Mouse (Mus musculus) regulatory T cell (primary cell): ENCODE data around the gene Smarcd2.

Experiments used
- in situ Hi-C: fragments of 300-600 bp; cut with MboI, MseI; formaldehyde crosslinking; loops from one replicate; pipeline ENCODE4 v1.15.1; 2025; ENCODE audit warnings: high pct_unique_total_duplicates

Smarcd2 gene

GRCm38 (mm10) chr11:106272644-106273310 lies at the start of gene Smarcd2:
Gene Smarcd2, minus strand, starts transcription at chr11:106272972.
- in situ Hi-C loops = loop anchor here (10.0 kb wide), 1 partner anchor 642 kb away; no protein-coding TSS in a partner anchor

DNA sequence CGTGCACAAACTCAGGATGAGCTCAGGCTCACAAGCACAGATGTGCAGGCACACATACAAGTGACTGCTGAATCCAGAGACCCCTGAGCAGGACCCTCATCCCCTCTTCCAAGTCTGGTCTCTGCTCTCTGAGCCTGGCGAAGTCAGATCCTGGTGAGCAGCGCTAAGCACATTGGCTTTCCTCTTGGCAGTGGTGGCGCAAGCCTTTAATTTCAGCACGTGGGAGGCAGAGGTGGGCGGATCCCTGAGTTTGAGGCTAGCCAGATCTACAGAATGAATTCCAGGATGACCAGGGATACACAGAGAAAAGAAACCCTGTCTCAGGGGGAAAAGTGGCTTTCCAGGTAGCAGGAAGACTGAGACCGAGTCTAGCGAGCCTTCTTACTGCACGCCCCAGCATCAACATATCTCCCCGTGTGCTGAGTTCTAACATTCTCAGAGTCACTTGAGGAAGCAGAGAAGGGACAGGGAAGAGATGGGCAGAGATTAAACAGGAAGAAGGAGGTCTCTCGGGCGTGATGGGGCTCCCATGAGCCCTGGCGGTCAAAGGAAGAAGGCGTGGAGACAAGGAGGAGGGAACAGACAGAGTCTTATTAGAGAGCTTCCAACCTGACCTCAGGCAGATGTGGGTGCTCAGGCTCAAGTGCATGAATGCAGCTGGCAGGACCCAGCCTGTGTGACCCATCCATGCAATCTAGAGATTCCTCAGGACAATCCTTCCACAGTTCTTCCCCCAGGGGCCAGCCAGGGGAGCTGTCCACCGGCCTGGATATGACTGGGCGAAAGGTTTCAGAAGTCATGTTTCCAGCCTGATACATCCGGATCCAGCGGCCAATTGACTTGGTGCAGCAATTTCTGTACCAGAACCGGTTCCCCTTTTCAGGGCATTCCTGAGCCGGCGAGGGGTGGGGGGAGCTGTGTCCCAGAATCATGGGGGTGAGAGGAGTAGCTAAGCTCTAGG lies 45.9 kb upstream of the Smarcd2 start:
- in situ Hi-C loops = no loop called here

GRCm38 (mm10) chr11:106317801-106318200 lies 45.0 kb upstream of the Smarcd2 start:
- in situ Hi-C loops = no loop called here

DNA sequence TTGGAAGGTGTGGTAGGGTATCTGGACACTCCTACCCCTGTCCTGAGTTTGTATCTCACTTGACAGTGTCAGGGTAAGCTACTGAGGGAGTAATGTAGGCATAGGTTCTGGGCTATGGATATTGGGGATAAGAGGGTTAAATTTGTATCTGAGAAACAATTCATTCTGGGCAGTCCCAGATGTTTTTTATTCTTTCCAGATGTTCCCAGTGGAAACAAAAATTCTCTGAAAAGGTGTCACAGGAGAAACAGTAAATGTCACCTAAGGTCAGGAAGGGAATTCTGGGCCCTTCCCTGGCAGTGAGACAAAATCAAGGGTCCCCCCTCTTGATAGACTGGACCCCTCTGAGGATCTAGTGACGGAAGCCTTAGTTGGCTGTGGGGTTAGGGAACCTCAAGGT lies 43.6 kb upstream of the Smarcd2 start:
- in situ Hi-C loops = no loop called here

DNA sequence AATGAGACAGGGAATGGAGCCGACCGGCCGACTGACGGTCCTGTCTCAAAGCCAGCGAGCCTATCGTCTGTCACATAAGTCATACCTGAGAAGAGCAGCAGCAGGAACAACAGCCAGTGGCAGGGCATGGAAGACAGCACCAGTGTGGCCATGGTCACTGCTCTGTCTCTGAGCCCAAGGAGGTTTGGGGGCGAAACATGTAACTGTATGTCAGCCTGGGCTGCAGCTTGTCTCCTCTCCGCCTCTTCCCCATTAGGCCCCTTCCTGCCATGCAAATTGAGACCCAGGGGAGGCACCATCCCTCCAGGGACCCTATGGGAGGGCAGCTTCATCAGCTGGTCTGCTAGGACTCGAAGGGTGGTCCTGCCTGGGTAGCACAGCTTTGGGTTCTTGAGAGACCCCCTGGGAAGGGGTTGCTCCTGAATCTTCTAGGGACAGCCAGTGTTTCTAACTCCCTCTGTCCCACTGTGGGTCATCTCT lies 41.6 kb upstream of the Smarcd2 start, which contains the start of gene Cd79b:
Gene Cd79b (minus strand): TSS at position 430 of the 480 bp plus-strand sequence.
- in situ Hi-C loops = no loop called here

DNA sequence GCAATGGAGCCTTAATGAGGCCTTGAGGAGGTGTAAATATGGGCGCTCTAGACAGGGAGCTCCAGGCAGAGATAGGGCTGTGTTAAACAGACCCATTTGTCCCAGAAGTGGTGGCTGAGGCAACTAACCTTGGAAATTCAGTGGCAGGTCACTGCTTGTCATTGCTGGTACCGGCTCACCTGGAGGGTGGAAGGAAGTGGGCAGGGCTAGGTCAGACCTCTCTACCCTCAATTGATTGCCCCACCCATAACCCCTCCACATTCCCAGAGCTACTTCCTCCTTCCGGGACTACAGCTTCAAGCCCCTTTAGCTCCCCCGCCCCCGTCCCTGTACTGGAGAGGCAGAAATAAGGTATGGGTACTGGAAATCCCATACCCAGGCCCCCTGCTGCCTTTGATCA lies 40.8 kb upstream of the Smarcd2 start:
- in situ Hi-C loops = no loop called here

DNA sequence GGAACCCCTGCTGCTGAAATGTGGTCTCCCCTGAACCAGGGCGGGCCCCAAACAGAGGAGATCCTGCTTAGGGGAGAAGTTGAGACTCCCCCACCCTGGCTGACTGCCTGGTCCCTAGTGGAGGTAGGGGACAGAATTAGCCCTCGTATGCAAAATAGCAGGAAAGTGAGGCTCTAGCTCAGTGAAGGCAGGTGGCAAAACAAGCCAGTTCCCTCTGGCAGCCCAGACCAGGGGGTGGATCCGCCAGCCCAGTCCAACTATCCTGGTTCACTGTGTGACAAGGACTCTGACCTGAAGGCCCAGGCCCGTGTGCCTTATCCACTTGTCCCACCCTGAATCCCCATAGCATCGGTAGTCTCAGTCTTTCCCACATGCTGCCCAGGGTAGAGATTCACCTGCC lies 37.4 kb upstream of the Smarcd2 start:
- in situ Hi-C loops = no loop called here

DNA sequence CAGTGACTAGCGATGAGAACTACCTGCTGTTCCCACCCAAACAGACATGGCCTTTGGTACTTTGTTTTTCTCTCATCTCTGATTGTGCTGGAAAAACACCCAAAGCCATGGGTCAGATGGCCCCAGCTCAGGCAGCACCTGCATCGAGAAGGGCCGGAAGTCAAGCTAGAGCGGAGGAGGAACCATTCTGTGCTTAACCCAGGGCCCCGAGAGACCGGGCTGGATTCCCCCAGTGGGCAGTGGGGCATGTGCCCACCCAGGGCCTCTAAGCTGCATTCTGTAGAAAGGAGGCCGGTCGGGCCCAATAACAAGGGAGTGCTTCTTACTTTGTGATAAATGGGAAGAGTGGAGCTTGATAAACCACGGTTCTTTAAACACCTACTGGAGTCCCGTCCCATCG lies 35.4 kb upstream of the Smarcd2 start:
- in situ Hi-C loops = no loop called here

GRCm38 (mm10) chr11:106307432-106307831 lies 34.7 kb upstream of the Smarcd2 start:
- in situ Hi-C loops = no loop called here

- in situ Hi-C loops = no loop called here
Observed at GRCm38 (mm10) chr11:106306758-106307157, 34.0 kb upstream of the Smarcd2 start.

GRCm38 (mm10) chr11:106306065-106306385 lies 33.3 kb upstream of the Smarcd2 start:
- in situ Hi-C loops = no loop called here

GRCm38 (mm10) chr11:106305348-106306064 lies 32.7 kb upstream of the Smarcd2 start:
- in situ Hi-C loops = no loop called here

DNA sequence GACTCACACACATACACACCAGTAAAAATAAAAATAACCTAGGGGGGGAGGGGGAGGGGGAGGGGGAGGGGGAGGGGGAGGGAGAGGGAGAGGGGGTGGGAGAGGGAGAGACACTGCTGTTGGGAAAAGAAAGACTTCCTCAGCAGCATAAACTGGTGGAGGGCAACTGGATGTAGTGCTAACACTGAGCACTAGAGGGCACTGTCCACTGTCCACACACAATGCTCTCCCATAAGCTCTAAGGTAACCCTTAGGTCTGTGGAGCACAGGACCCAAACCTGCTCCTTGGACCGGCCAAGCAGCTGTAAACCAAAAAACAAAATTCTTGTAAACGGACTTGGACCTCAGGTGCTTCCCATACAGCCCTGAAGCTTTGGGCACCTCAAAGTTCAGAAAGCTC lies 29.9 kb upstream of the Smarcd2 start:
- in situ Hi-C loops = no loop called here

GRCm38 (mm10) chr11:106301765-106302164 lies 29.0 kb upstream of the Smarcd2 start, which contains the start of gene Gh:
Gene Gh, minus strand, starts transcription at chr11:106301865.
- in situ Hi-C loops = no loop called here

- in situ Hi-C loops = no loop called here
Observed at GRCm38 (mm10) chr11:106291861-106292260, 19.1 kb upstream of the Smarcd2 start.

DNA sequence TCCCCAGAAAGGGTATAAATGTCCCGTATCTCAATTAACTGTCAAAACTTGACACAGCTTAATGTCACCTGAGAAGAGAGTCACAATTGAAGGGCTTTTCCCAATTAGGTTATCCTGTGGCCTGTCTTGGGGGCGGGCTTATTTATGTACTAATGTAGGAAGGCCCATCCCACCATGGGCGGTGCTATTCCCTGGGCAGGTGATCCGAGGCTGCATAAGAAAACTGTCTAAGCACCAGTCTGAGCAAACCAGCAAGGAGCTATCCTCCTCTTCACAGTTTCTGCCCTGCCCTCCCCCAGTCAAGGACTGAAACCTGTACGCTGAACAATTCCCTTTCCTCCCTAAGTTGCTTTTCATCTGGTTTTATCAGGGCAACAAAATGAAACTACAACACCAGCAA lies 17.6 kb upstream of the Smarcd2 start:
- in situ Hi-C loops = no loop called here

DNA sequence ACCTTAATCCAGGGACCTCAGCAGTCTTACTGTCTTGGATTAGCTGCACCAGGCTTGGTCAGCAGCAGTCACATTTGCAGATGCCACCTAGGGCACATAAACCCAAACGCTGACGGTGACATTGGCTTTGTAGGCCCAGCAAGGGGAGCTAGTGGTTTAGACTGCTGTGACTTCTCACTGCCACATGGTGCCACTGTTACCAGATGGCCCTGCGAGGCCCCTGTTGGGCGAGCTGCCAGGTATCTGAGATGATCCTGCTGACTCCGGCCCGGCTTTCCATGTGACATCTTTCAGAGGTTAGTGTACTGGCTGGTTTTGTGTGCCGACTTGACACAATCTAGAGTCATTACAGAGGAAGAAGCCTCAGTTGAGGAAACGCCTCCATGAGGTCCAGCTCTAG lies 16.6 kb upstream of the Smarcd2 start:
- in situ Hi-C loops = loop anchor here (5.0 kb wide), 1 partner anchor 33 kb away; no protein-coding TSS in a partner anchor

- in situ Hi-C loops = loop anchor here (5.0 kb wide), 1 partner anchor 35 kb away; no protein-coding TSS in a partner anchor
Observed at GRCm38 (mm10) chr11:106286987-106287386, 14.2 kb upstream of the Smarcd2 start.

- in situ Hi-C loops = loop anchor here (5.0 kb wide), 1 partner anchor 36 kb away; no protein-coding TSS in a partner anchor
Observed at GRCm38 (mm10) chr11:106286206-106286605, 13.4 kb upstream of the Smarcd2 start.

- in situ Hi-C loops = no loop called here
Observed at GRCm38 (mm10) chr11:106284126-106284525, 11.4 kb upstream of the Smarcd2 start.

- in situ Hi-C loops = no loop called here
Observed at GRCm38 (mm10) chr11:106283371-106283770, 10.6 kb upstream of the Smarcd2 start.

DNA sequence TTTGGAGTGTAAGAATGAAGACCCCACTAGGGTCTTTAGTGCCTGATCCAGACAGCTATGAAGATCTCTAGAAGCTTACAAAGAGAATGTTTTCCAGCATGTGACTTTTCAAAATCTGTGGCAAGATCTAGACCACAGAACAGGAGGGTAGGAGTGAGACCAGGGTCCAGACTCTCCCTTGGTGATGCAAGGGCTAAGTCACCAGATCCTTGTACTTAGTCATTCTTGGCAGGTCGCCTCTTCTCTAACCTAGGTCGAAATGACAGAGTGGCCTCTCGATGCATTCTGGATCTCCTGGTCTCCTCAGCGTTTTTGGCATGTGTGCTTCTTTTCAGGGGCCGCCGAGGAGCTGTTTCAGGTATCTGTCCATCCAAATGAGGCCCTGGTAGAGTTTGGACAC lies 9.7 kb upstream of the Smarcd2 start:
- in situ Hi-C loops = no loop called here
